Mouse (Mus musculus): ENCODE results near the gene Cep19.

GRCm38 (mm10) chr16:32075762-32076161 is 23.8 kb upstream of the Cep19 start:
- TF ChIP-seq CTCF (IDR thresholded peaks at IDR 0.05; ENCODE audit: control insufficient read depth, insufficient read depth, low read length) (no peak), POLR2A (IDR thresholded peaks at IDR 0.05; ENCODE audit: borderline replicate concordance, control insufficient read depth, low read depth, low read length) (no peak)

Measured in bone marrow, adult 2 months (tissue).